Mouse (Mus musculus): Measurements from ENCODE around the gene Ptpra.

- TF ChIP-seq POLR2A (IDR thresholded peaks at IDR 0.05; ENCODE audit: insufficient read depth, low read depth, low read length) (no peak), CTCF (IDR thresholded peaks at IDR 0.05; ENCODE audit: insufficient read depth, low read depth, low read length) (no peak)
Measured at GRCm38 (mm10) chr2:130476666-130477297, 26.7 kb downstream of the Ptpra start.
